Comparison of ENCODE assay signal across 8 mouse cellular contexts in the genomic region with DNA sequence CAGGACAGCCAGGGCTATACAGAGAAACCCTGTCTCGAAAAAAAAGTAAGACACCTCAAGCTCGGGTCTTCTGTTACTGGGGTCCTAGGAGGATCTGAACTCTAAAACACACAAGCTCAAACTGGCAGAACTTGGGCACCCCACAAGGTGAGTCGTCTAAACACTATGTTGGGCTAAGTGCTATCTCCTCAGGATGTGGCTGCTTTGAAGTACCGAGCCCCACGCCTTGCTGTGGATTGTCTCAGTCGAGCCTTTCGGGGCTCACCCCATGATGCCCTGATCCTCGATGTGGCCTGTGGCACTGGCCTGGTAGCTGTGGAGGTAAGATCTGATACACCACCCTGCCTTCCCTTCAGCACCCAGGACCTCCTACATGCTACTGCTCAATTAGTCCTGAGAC. TPM values are rescaled to one million over a fixed set of nuclear protein-coding genes. Genes with fewer than 3 reads are reported as not detected.
DNase-seq lines count a peak whose midpoint lies in the region; ATAC-seq lines count a peak whose summit lies in the region.

No protein-coding gene starts in this region.

- H3K9me3 ChIP-seq in stomach, embryonic 15.5 days, result no peaks in the 10 kb centered on the region

- peak overlapping the region; percentile 97 for H3K4me2 ChIP-seq in stomach, embryonic 15.5 days

- ATAC-seq in inflammation-experienced regulatory T-cells, adult 6 months, result peak; percentile 69
- ATAC-seq in stomach, embryonic 15.5 days (ENCODE audit: insufficient read depth, low FRiP score, low read depth), result no peak

- WGBS in stomach, embryonic 15.5 days, result 89% methylated on average over 8 of the region's 8 CpGs

- DNase-seq in lung, postnatal 25 days (ENCODE audit: low spot score), result peak; percentile 12
- no peak for DNase-seq in lung, postnatal 14 days
- DNase-seq in T-cell, adult 2 months (ENCODE audit: low spot score), result peak; percentile 81
- no peak for DNase-seq in left cerebral cortex, adult 18-20 months (ENCODE audit: low spot score in 2 of 2)
- no peak for DNase-seq in gastrocnemius, adult 8-10 months (ENCODE audit: low spot score in 2 of 2)
- no peak for DNase-seq in right cerebral cortex, adult 18-20 months

- no peak overlapping the region for H3K9ac ChIP-seq in stomach, embryonic 15.5 days

- peaks cover 6% of the 10 kb centered on the region; the same call in 1 of the 2 replicates for H3K4me1 ChIP-seq in stomach, embryonic 15.5 days

- H3K4me3 ChIP-seq in stomach, embryonic 15.5 days (replicated peaks), result peak overlapping the region; percentile 82; the same call in 1 of the 2 replicates

- H3K27ac ChIP-seq in stomach, embryonic 15.5 days, result no peak overlapping the region

- H3K36me3 ChIP-seq in stomach, embryonic 15.5 days, result no peaks in the 10 kb centered on the region

- no peaks in the 10 kb centered on the region for H3K27me3 ChIP-seq in stomach, embryonic 15.5 days (replicated peaks)

RNA-seq across cellular contexts. Expression of a gene that starts 1.1 kb away (rescaled TPM):
- 10 to 100 TPM in 2 of 3 experiments, 1 to 10 TPM in 1; 6.3 to 17.2 (median 12.0) TPM for polyA plus RNA-seq in inflammation-experienced regulatory T-cells, adult 6 months (2017; shearing (Covaris generic))
- 20.9 and 21.0 TPM in 2 replicates for polyA plus RNA-seq in stomach, embryonic 15.5 days (2015; fragmentation: Nextera tagmentation; extraction: Ambion mirVana)
- 1 to 10 TPM; 7.4 to 9.7 TPM for total RNA-seq in left cerebral cortex, adult 18-20 months (2021)
- total RNA-seq in gastrocnemius, adult 8-10 months (2022), result 1 to 10 TPM; 3.8 to 6.1 (median 4.4) TPM

RNA-seq across cellular contexts. Expression of a gene that starts 13.5 kb away (rescaled TPM):
- not detected for polyA plus RNA-seq in inflammation-experienced regulatory T-cells, adult 6 months (2017; shearing (Covaris generic))
- 54.5 and 58.6 TPM in 2 replicates for polyA plus RNA-seq in stomach, embryonic 15.5 days (2015; fragmentation: Nextera tagmentation; extraction: Ambion mirVana)
- not detected for total RNA-seq in left cerebral cortex, adult 18-20 months (2021)
- total RNA-seq in gastrocnemius, adult 8-10 months (2022), result not detected

RNA-seq across cellular contexts. Expression of a gene that starts 18.0 kb away (rescaled TPM):
- polyA plus RNA-seq in inflammation-experienced regulatory T-cells, adult 6 months (2017; shearing (Covaris generic)), result not detected
- polyA plus RNA-seq in stomach, embryonic 15.5 days (2015; fragmentation: Nextera tagmentation; extraction: Ambion mirVana), result 7.9 and 22.3 TPM in 2 replicates
- not detected for total RNA-seq in left cerebral cortex, adult 18-20 months (2021)
- not detected for total RNA-seq in gastrocnemius, adult 8-10 months (2022)

RNA-seq across cellular contexts. Expression of a gene that starts 26.7 kb away (rescaled TPM):
- polyA plus RNA-seq in inflammation-experienced regulatory T-cells, adult 6 months (2017; shearing (Covaris generic)), result not detected
- not detected in 2 replicates for polyA plus RNA-seq in stomach, embryonic 15.5 days (2015; fragmentation: Nextera tagmentation; extraction: Ambion mirVana)
- not detected for total RNA-seq in left cerebral cortex, adult 18-20 months (2021)
- not detected for total RNA-seq in gastrocnemius, adult 8-10 months (2022)

RNA-seq across cellular contexts. Expression of a gene that starts 52.7 kb away (rescaled TPM):
- not detected for polyA plus RNA-seq in inflammation-experienced regulatory T-cells, adult 6 months (2017; shearing (Covaris generic))
- 120 and 147 TPM in 2 replicates for polyA plus RNA-seq in stomach, embryonic 15.5 days (2015; fragmentation: Nextera tagmentation; extraction: Ambion mirVana)
- total RNA-seq in left cerebral cortex, adult 18-20 months (2021), result under 1 TPM in 1 of 2 experiments, not detected in 1; 0.49 TPM
- total RNA-seq in gastrocnemius, adult 8-10 months (2022), result not detected

Comparison
In these comparisons a context has a peak if more than half of its experiments do, and no peak if none do; other contexts are left out.
1. DNase-seq: peak in lung, postnatal 25 days (single experiment) and T-cell, adult 2 months (single experiment); none in lung, postnatal 14 days (single experiment), left cerebral cortex, adult 18-20 months (0 of 2), gastrocnemius, adult 8-10 months (0 of 2) and right cerebral cortex, adult 18-20 months (single experiment).